ENCODE assay signal across 9 mouse cellular contexts in the genomic region with DNA sequence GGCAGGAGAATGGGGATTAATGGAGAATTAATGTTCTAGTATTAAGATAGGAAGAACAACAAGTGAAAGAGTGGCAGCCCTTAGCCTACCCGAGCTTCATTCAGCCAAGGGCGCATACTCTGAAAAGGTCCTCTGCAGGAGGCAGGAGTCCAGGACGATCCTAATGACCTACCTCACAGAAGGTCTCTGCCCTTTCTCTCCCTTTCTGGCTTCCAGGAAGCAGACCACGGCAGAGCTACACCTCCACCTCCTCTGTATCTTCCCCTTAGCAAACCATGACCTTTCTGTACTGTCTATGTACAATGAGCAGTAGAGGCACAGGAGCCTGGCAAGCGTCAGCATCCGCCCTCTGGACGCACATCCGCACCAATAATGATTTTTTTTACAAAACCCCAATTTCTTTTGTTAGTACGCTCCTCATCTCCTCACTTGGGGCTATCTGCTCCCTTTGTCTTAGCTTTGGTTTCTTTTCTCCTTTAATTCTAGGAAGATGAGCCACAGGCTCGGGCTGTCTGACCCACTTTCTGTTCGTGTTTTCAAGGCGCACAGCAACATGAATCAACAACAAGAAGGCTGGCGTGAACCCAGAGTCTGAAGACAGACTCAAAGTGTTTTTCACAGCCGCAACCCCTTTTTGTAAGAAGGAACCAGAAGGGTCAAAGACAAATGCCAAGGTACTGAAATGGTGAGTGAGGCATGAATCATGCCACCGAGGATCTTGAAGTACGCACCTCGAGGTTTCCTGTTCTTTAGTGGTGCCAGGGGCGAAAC.
DNase-seq lines count a peak whose midpoint lies in the region; ATAC-seq and TF ChIP-seq lines count a peak whose summit lies in the region.
"Had no signal": no experiment of that assay in that cellular context is flagged by ENCODE, and none has a peak within 500 bp of the region (broad histone marks: within the 10 kb centered on the region; RNA-seq: fewer than 3 reads in every experiment).

No protein-coding gene starts in this region.

- no peak for TF ChIP-seq POLR2A in cortical plate, adult 2 months (IDR thresholded peaks at IDR 0.05; ENCODE audit: extremely low read depth, insufficient read depth, low read length)

- TF ChIP-seq CTCF in cortical plate, adult 2 months (IDR thresholded peaks at IDR 0.05; ENCODE audit: extremely low read depth, insufficient read depth, low read length): no peak

- H3K27ac ChIP-seq in cortical plate, adult 2 months (ENCODE audit: insufficient read depth, low read length): peak overlapping the region; percentile 74; the same call in 1 of the 2 replicates
- H3K27ac ChIP-seq in liver, embryonic 11.5 days (ENCODE audit: low read depth, low read length): no peak overlapping the region
- H3K27ac ChIP-seq: midbrain, embryonic 12.5 days had no signal

- 0 out of 2 replicates have a peak overlapping the region, but pooled peaks have one; percentile 0 for H3K4me3 ChIP-seq in cortical plate, adult 2 months (ENCODE audit: insufficient read depth, low read length)
- no peak overlapping the region for H3K4me3 ChIP-seq in liver, embryonic 11.5 days (ENCODE audit: low read depth, low read length)
- H3K4me3 ChIP-seq: midbrain, embryonic 12.5 days had no signal

- H3K4me1 ChIP-seq in cortical plate, adult 2 months (ENCODE audit: control insufficient read depth, insufficient read depth, low read length): peaks cover 3% of the 10 kb centered on the region; the same call in 1 of the 2 replicates
- H3K4me1 ChIP-seq in liver, embryonic 11.5 days (replicated peaks; ENCODE audit: control insufficient read depth, insufficient read depth, low read length): no peaks in the 10 kb centered on the region

- no peak overlapping the region for H3K4me2 ChIP-seq in liver, embryonic 11.5 days
- H3K4me2 ChIP-seq: midbrain, embryonic 12.5 days had no signal

- no peaks in the 10 kb centered on the region for H3K9me3 ChIP-seq in liver, embryonic 11.5 days (ENCODE audit: control insufficient read depth, low read length)
- H3K9me3 ChIP-seq: midbrain, embryonic 12.5 days had no signal

- H3K36me3 ChIP-seq in liver, embryonic 11.5 days (ENCODE audit: control insufficient read depth, insufficient read depth, low read length): no peaks in the 10 kb centered on the region
- H3K36me3 ChIP-seq: midbrain, embryonic 12.5 days had no signal

- H3K27me3 ChIP-seq in liver, embryonic 11.5 days (replicated peaks; ENCODE audit: control insufficient read depth, insufficient read depth, low read length): no peaks in the 10 kb centered on the region
- H3K27me3 ChIP-seq: midbrain, embryonic 12.5 days had no signal

- 78% methylated on average over 18 of the region's 18 CpGs for WGBS in liver, embryonic 11.5 days

- H3K9ac ChIP-seq in liver, embryonic 11.5 days (ENCODE audit: low read depth, low read length): no peak overlapping the region
- H3K9ac ChIP-seq: midbrain, embryonic 12.5 days had no signal

- DNase-seq in cerebellum, postnatal 10 days: peak; percentile 24 to 29
- no peak for DNase-seq in cerebellum, adult 11 months
- DNase-seq in layer of hippocampus, postnatal 10 days (ENCODE audit: low spot score in 2 of 2): peak; percentile 23 to 40
- DNase-seq in layer of hippocampus, adult 11-12 months (ENCODE audit: low spot score): no peak
- peak; percentile 28 for DNase-seq in ovary, postnatal 36 days (ENCODE audit: low spot score)
- no peak for DNase-seq in liver, embryonic 11.5 days (ENCODE audit: low spot score)
- DNase-seq in natural killer cell, adult 2 months (ENCODE audit: low spot score in 2 of 2): no peak

- ATAC-seq in liver, embryonic 11.5 days (replicated peaks; ENCODE audit: low FRiP score): no peak

Comparison
In these comparisons a context has a peak if more than half of its experiments do, and no peak if none do; other contexts are left out.
1. DNase-seq: peak in cerebellum, postnatal 10 days (2 of 2), layer of hippocampus, postnatal 10 days (2 of 2) and ovary, postnatal 36 days (single experiment); none in cerebellum, adult 11 months (single experiment), layer of hippocampus, adult 11-12 months (single experiment), liver, embryonic 11.5 days (single experiment) and natural killer cell, adult 2 months (0 of 2).